Mouse (Mus musculus) liver, embryonic 18 days (tissue): ENCODE measurements around the gene Prrg1. TPM values are rescaled to one million over a fixed set of nuclear protein-coding genes. Genes with fewer than 3 reads are reported as not detected.

Experiments used
- polyA plus RNA-seq: library from polyadenylated mRNA; depleted of rRNA; stranded (reverse); fragments of >200 nt; gene quantifications from 2 replicates; pipeline ENCODE4 v1.2.3, GENCODE M21; 2012; rRNA removed

The Prrg1 gene
- polyA plus RNA-seq: 1.6 and 1.7 TPM in 2 replicates

DNA sequence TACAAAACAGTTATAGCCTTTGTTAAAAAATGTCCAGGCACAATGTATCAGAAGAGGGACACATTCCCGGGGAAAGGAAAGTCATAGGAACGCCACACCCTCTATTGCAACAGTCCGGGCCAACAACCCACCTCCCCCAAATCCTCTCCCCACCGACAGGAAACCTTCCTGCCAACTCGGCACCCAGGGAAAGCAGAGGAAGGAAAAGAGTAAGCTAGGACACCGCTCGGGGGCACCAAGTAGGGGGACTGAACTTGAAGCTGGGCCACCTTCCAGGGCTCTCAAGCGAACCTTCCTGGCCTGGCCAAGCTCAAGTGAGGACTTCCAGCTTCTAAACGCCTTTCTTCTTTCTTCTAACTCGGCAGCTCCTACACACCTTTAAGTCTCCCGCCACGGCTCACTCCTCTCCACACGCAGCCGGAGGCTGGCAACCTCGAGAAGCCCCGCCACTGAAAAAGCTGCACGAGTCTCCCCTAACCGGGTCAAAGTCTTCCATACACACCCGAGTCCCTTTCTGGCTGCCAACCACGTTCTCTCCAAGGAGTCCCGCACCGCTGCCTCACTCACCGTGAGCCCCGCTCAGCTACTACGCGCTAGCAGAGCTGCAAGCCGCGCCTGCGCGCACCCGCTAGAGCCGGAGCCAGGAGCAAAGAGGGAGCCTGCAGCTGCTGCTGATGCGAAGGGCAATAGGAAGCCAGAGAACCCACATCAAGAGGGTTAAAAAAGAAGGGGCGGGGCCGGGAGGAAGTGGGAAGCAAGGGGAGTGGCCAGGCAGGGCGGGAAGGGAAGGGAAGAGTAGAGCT is at the start of gene Prrg1:
Prrg1 (minus strand) TSS at position 695 of the 803 bp plus-strand sequence.

Other genes starting within 250 kb of the Prrg1 start
- gene 4930480E11Rik, start 214.3 kb downstream of the Prrg1 start, polyA plus RNA-seq: not detected in 2 replicates
- gene Fam47c, start 153.9 kb upstream of the Prrg1 start, polyA plus RNA-seq: not detected in 2 replicates